Mouse (Mus musculus): Measurements from ENCODE around the gene Slc35b4. TPM values are rescaled to one million over a fixed set of nuclear protein-coding genes. Genes with fewer than 3 reads are reported as not detected.

Slc35b4 gene
- 43.3 and 46.8 TPM in 2 replicates for polyA plus RNA-seq (2012; rRNA removed)

GRCm38 (mm10) chr6:34176864-34177247, at the start of gene Slc35b4:
TSS of gene Slc35b4 (minus strand) at chr6:34177111.

Other genes starting within 250 kb of the Slc35b4 start
- 1.0 TPM in 2 replicates for gene Lrguk, start 147.7 kb downstream of the Slc35b4 start, polyA plus RNA-seq (2012; rRNA removed)
- 96.5 and 103 TPM in 2 replicates for gene Akr1b3, start 140.4 kb upstream of the Slc35b4 start, polyA plus RNA-seq (2012; rRNA removed)
- gene Akr1b8, start 177.0 kb upstream of the Slc35b4 start, polyA plus RNA-seq (2012; rRNA removed) = 1.4 and 2.1 TPM in 2 replicates
- 8.6 and 11.2 TPM in 2 replicates for gene Akr1b10, start 207.1 kb upstream of the Slc35b4 start, polyA plus RNA-seq (2012; rRNA removed)
- gene Akr1b7, start 235.2 kb upstream of the Slc35b4 start, polyA plus RNA-seq (2012; rRNA removed) = 0.07 TPM in 1 of 2 replicates, not detected in the other